Mouse (Mus musculus) heart, adult 2 months (tissue): ENCODE results near the gene Gdpd2. TPM values are rescaled to one million over a fixed set of nuclear protein-coding genes. Genes with fewer than 3 reads are reported as not detected.

Experiments
- DNase-seq, 2 experiments: peaks; one replicate each; pipeline ENCODE4 v3.0.0; 2021
- H3K27ac ChIP-seq: fragments of 200-600 bp; 2 replicates; pipeline ENCODE4 v1.8.1; 2022
- H3K27me3 ChIP-seq: fragments of 200-500 bp; 2 replicates; pipeline ENCODE4 v1.6.1; 2012; ENCODE audit warnings: mild to moderate bottlenecking, low read length, inconsistent platforms, mixed read lengths; ENCODE audit not compliant: control insufficient read depth, insufficient read depth
- H3K36me3 ChIP-seq: fragments of 200-500 bp; 2 replicates; pipeline ENCODE4 v1.6.1; 2012; ENCODE audit warnings: low read length, inconsistent platforms; ENCODE audit not compliant: control insufficient read depth, insufficient read depth
- H3K4me1 ChIP-seq: fragments of 200-500 bp; 2 replicates; pipeline ENCODE4 v1.6.1; 2011; ENCODE audit warnings: low read length; ENCODE audit not compliant: control insufficient read depth, insufficient read depth
- H3K4me3 ChIP-seq: fragments of 200-600 bp; 2 replicates; pipeline ENCODE4 v1.8.1; 2022
- H3K79me2 ChIP-seq: fragments of 200-500 bp; replicated peaks from 2 replicates; pipeline ENCODE4 v1.6.1; 2012; ENCODE audit warnings: mild to moderate bottlenecking, inconsistent platforms, low read length, moderate library complexity, mixed read lengths; ENCODE audit not compliant: control insufficient read depth, insufficient read depth
- H3K9ac ChIP-seq: fragments of 200-500 bp; 2 replicates; pipeline ENCODE4 v1.6.1; 2012; ENCODE audit warnings: low read depth, mild to moderate bottlenecking, control low read depth, inconsistent platforms, low read length, mixed read lengths
- CTCF ChIP-seq: fragments of 200-600 bp; IDR thresholded peaks from 2 replicates; pipeline ENCODE4 v1.8.1; 2022; ENCODE audit warnings: antibody characterized with exemption, mild to moderate bottlenecking, moderate library complexity
- EP300 ChIP-seq: fragments of 200-500 bp; IDR thresholded peaks from 2 replicates; pipeline ENCODE4 v1.6.1; 2011; ENCODE audit warnings: low read depth, low read length, control low read depth; ENCODE audit not compliant: insufficient read depth
- POLR2A ChIP-seq: fragments of 200-500 bp; IDR thresholded peaks from 2 replicates; pipeline ENCODE4 v1.6.1; 2011; ENCODE audit warnings: mild to moderate bottlenecking, low read depth, low read length, control low read depth; ENCODE audit not compliant: insufficient read depth
- WGBS: fragments of 180-500 bp; shearing (Covaris S2); methylation state at CpG from one replicate; pipeline ENCODE4 v1.1.7; 2018; 5-methylcytosine and 5-hydroxymethylcytosine counted together
- intact Hi-C: fragments of 180-260 bp; cut with DNase I; formaldehyde crosslinking; loops from one replicate; pipeline ENCODE4 v1.15.1; 2025
- polyA plus RNA-seq: library from polyadenylated mRNA; depleted of rRNA; stranded (reverse); fragments of >200 nt; gene quantifications from 2 replicates; pipeline ENCODE4 v1.2.3, GENCODE M21; 2012
- total RNA-seq, 2 experiments: library from RNA; stranded (reverse); gene quantifications; 2 replicates each; pipeline ENCODE4 v1.2.3; 2021

The Gdpd2 gene
- total and polyA plus RNA-seq, 3 experiments, result 0.68 TPM; not detected in 2

- WGBS, result 89% methylated on average over 6 of the region's 6 CpGs
- H3K27me3 ChIP-seq, result no peaks in the 10 kb centered on the region
Measured at GRCm38 (mm10) chrX:100716173-100716572, 13.5 kb upstream of the Gdpd2 start.

GRCm38 (mm10) chrX:100728947-100729346 is 726 bp upstream of the Gdpd2 start:
- H3K9ac ChIP-seq, result no peak overlapping the region
- no peak overlapping the region for H3K27ac ChIP-seq
- WGBS, result 32% methylated on average over 1 of the region's 1 CpGs
- no peaks in the 10 kb centered on the region for H3K79me2 ChIP-seq
- peak; percentile 44 to 49 for DNase-seq
- no peak overlapping the region for H3K4me3 ChIP-seq
- H3K4me1 ChIP-seq, result peaks cover 1% of the 10 kb centered on the region
- no peaks in the 10 kb centered on the region for H3K27me3 ChIP-seq
- TF ChIP-seq EP300 (no peak), CTCF (no peak), POLR2A (no peak)
- intact Hi-C loops, result no loop called here
- no peaks in the 10 kb centered on the region for H3K36me3 ChIP-seq

More at GRCm38 (mm10) chrX:100716173-100716572, 13.5 kb upstream of the Gdpd2 start:
- intact Hi-C loops, result no loop called here
- Histone ChIP-seq H3K9ac (no peak overlapping the region), H3K4me3 (no peak overlapping the region), H3K27ac (no peak overlapping the region), H3K36me3 (no peaks in the 10 kb centered on the region), H3K4me1 (no peaks in the 10 kb centered on the region), H3K79me2 (no peaks in the 10 kb centered on the region)
- TF ChIP-seq CTCF (no peak), EP300 (no peak), POLR2A (no peak)
- DNase-seq, result no peak

- no peaks in the 10 kb centered on the region for H3K79me2 ChIP-seq
- H3K27ac ChIP-seq, result no peak overlapping the region
- peaks cover 1% of the 10 kb centered on the region for H3K4me1 ChIP-seq
- no peaks in the 10 kb centered on the region for H3K27me3 ChIP-seq
- WGBS, result 45% methylated on average over 8 of the region's 8 CpGs
- H3K4me3 ChIP-seq, result no peak overlapping the region
- intact Hi-C loops, result no loop called here
- H3K9ac ChIP-seq, result no peak overlapping the region
- H3K36me3 ChIP-seq, result no peaks in the 10 kb centered on the region
- no peak for TF ChIP-seq CTCF
- no peak for TF ChIP-seq EP300
- TF ChIP-seq POLR2A, result no peak
- DNase-seq, result no peak
Measured at GRCm38 (mm10) chrX:100730266-100730665, 593 bp downstream of the Gdpd2 start.

- no peaks in the 10 kb centered on the region for H3K79me2 ChIP-seq
- DNase-seq, result no peak
- 71% methylated on average over 7 of the region's 7 CpGs for WGBS
- H3K36me3 ChIP-seq, result no peaks in the 10 kb centered on the region
- no peak overlapping the region for H3K4me3 ChIP-seq
- no peak overlapping the region for H3K27ac ChIP-seq
- no peak overlapping the region for H3K9ac ChIP-seq
- H3K27me3 ChIP-seq, result no peaks in the 10 kb centered on the region
- intact Hi-C loops, result no loop called here
- TF ChIP-seq CTCF (no peak), POLR2A (no peak), EP300 (no peak)
- H3K4me1 ChIP-seq, result peaks cover 3% of the 10 kb centered on the region
Measured at GRCm38 (mm10) chrX:100734359-100734758, 4.7 kb downstream of the Gdpd2 start.

- intact Hi-C loops, result loop anchor here (1.0 kb wide), 1 partner anchor 118 kb away; no protein-coding TSS in a partner anchor
- TF ChIP-seq POLR2A, result no peak
- 0 out of 2 replicates have a peak, but pooled peaks have one; percentile 30 for TF ChIP-seq EP300
- TF ChIP-seq CTCF, result peak; percentile 75
- Histone ChIP-seq H3K27me3 (no peaks in the 10 kb centered on the region), H3K4me1 (peaks cover 1% of the 10 kb centered on the region; the same call in 1 of the 2 replicates), H3K4me3 (peak overlapping the region; percentile 34; the same call in 1 of the 2 replicates), H3K36me3 (no peaks in the 10 kb centered on the region), H3K9ac (0 out of 2 replicates have a peak overlapping the region, but pooled peaks have one; percentile 30), H3K79me2 (no peaks in the 10 kb centered on the region), H3K27ac (no peak overlapping the region)
- peak; percentile 60 to 70 for DNase-seq
- 23% methylated on average over 14 of the region's 14 CpGs for WGBS
Measured at GRCm38 (mm10) chrX:100738918-100739317, 9.2 kb downstream of the Gdpd2 start.

GRCm38 (mm10) chrX:100739443-100739842 is 9.8 kb downstream of the Gdpd2 start:
- peak overlapping the region; percentile 34; the same call in 1 of the 2 replicates for H3K4me3 ChIP-seq
- intact Hi-C loops, result loop anchor here (1.0 kb wide), 1 partner anchor 118 kb away; no protein-coding TSS in a partner anchor
- TF ChIP-seq EP300 (no peak), POLR2A (no peak), CTCF (no peak)
- H3K36me3 ChIP-seq, result no peaks in the 10 kb centered on the region
- no peaks in the 10 kb centered on the region for H3K27me3 ChIP-seq
- DNase-seq, result peak in 1 of 2 experiments; percentile 2
- peaks cover 1% of the 10 kb centered on the region; the same call in 1 of the 2 replicates for H3K4me1 ChIP-seq
- WGBS, result 46% methylated on average over 10 of the region's 10 CpGs
- H3K79me2 ChIP-seq, result no peaks in the 10 kb centered on the region
- H3K9ac ChIP-seq, result peak overlapping the region; percentile 31; the same call in 1 of the 2 replicates
- no peak overlapping the region for H3K27ac ChIP-seq
